Mouse (Mus musculus): Measurements from ENCODE around the gene Usp7. TPM values are rescaled to one million over a fixed set of nuclear protein-coding genes. Genes with fewer than 3 reads are reported as not detected.
"Not testable (repeated sequence)": the region's sequence is repeated elsewhere in the genome, so short reads cannot be mapped to it uniquely, and the experiment has no call there.

The Usp7 gene
- polyA plus RNA-seq, 1 experiment: 94.8 TPM

DNA sequence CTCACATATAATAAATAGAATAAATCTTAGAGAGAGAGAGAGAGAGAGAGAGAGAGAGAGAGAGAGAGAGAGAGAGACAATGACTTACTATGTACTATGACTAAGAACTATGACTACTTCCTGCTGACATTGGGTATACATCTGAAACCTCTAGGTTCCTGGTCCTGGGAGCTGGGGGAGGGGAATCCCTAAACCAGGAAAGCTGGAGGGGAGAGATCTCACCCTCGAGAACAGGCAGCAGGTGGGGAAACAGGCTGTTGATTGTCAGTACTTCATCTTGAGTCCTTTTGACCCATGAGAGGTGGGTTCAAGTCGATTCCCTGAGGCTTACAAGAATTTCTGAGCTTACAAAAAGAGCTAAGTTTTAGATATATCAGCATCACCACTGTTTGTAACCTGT lies 14.9 kb downstream of the Usp7 start:
- WGBS: 85% methylated on average over 2 of the region's 2 CpGs
- TF ChIP-seq POLR2A (IDR thresholded peaks at IDR 0.05; ENCODE audit: control insufficient read depth, extremely low read depth, insufficient read depth, low read length, poor library complexity) (no peak), CTCF (IDR thresholded peaks at IDR 0.05; ENCODE audit: borderline replicate concordance, control insufficient read depth, extremely low read depth, insufficient read depth, low read length, poor library complexity) (no peak)
- Histone ChIP-seq H3K4me3 (ENCODE audit: control insufficient read depth, insufficient read depth, low read length) (no peak overlapping the region), H3K36me3 (ENCODE audit: control insufficient read depth, insufficient read depth, low read length) (no peaks in the 10 kb centered on the region), H3K4me1 (replicated peaks; ENCODE audit: control insufficient read depth, insufficient read depth, low read length) (no peaks in the 10 kb centered on the region), H3K27ac (ENCODE audit: control insufficient read depth, insufficient read depth, low read length) (no peak overlapping the region), H3K27me3 (ENCODE audit: control insufficient read depth, insufficient read depth, low read length) (no peaks in the 10 kb centered on the region)
- no peak for DNase-seq

GRCm38 (mm10) chr16:8776634-8777033 lies 15.5 kb downstream of the Usp7 start:
- TF ChIP-seq CTCF (IDR thresholded peaks at IDR 0.05; ENCODE audit: borderline replicate concordance, control insufficient read depth, extremely low read depth, insufficient read depth, low read length, poor library complexity) (no peak), POLR2A (IDR thresholded peaks at IDR 0.05; ENCODE audit: control insufficient read depth, extremely low read depth, insufficient read depth, low read length, poor library complexity) (no peak)

GRCm38 (mm10) chr16:8771086-8771485 lies 21.0 kb downstream of the Usp7 start:
- Histone ChIP-seq H3K27ac (ENCODE audit: control insufficient read depth, insufficient read depth, low read length) (no peak overlapping the region), H3K36me3 (ENCODE audit: control insufficient read depth, insufficient read depth, low read length) (no peaks in the 10 kb centered on the region), H3K4me3 (ENCODE audit: control insufficient read depth, insufficient read depth, low read length) (no peak overlapping the region), H3K27me3 (ENCODE audit: control insufficient read depth, insufficient read depth, low read length) (no peaks in the 10 kb centered on the region), H3K4me1 (replicated peaks; ENCODE audit: control insufficient read depth, insufficient read depth, low read length) (peaks cover 3% of the 10 kb centered on the region)
- TF ChIP-seq CTCF (IDR thresholded peaks at IDR 0.05; ENCODE audit: borderline replicate concordance, control insufficient read depth, extremely low read depth, insufficient read depth, low read length, poor library complexity): no peak
- no peak for TF ChIP-seq POLR2A (IDR thresholded peaks at IDR 0.05; ENCODE audit: control insufficient read depth, extremely low read depth, insufficient read depth, low read length, poor library complexity)
- no peak for DNase-seq
- WGBS: 82% methylated on average over 4 of the region's 4 CpGs

More at GRCm38 (mm10) chr16:8776634-8777033, 15.5 kb downstream of the Usp7 start:
- Histone ChIP-seq H3K36me3 (ENCODE audit: control insufficient read depth, insufficient read depth, low read length) (no peaks in the 10 kb centered on the region), H3K4me1 (replicated peaks; ENCODE audit: control insufficient read depth, insufficient read depth, low read length) (no peaks in the 10 kb centered on the region), H3K27ac (ENCODE audit: control insufficient read depth, insufficient read depth, low read length) (no peak overlapping the region), H3K4me3 (ENCODE audit: control insufficient read depth, insufficient read depth, low read length) (no peak overlapping the region), H3K27me3 (ENCODE audit: control insufficient read depth, insufficient read depth, low read length) (no peaks in the 10 kb centered on the region)
- DNase-seq: no peak
- 94% methylated on average over 11 of the region's 11 CpGs for WGBS

DNA sequence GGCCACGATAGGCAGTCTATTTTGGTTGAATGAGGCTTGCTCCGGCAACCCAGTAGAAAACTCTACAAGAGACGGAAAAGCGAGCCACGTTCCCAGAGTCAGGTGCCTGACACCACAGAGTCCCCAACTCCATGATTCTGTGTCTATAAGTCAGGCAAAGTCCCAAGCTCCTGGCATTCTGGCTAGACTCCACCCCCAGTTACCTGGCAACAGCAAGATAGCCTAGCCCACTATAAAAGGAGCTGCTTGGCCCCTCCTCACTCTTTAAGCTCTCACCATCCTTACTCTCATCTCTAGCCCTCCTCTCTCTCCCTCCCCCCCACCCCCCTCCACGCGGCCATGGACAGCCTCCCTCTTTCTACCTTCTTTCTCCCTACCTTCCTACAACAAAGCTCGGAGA lies 21.8 kb downstream of the Usp7 start:
- not testable (repeated sequence) for H3K4me1 ChIP-seq (replicated peaks; ENCODE audit: control insufficient read depth, insufficient read depth, low read length); H3K27me3 ChIP-seq (ENCODE audit: control insufficient read depth, insufficient read depth, low read length); H3K4me3 ChIP-seq (ENCODE audit: control insufficient read depth, insufficient read depth, low read length); DNase-seq; H3K27ac ChIP-seq (ENCODE audit: control insufficient read depth, insufficient read depth, low read length); H3K36me3 ChIP-seq (ENCODE audit: control insufficient read depth, insufficient read depth, low read length)
- 89% methylated on average over 8 of the region's 8 CpGs for WGBS

- Histone ChIP-seq H3K4me1 (replicated peaks; ENCODE audit: control insufficient read depth, insufficient read depth, low read length) (peaks cover 3% of the 10 kb centered on the region), H3K27ac (ENCODE audit: control insufficient read depth, insufficient read depth, low read length) (no peak overlapping the region), H3K36me3 (ENCODE audit: control insufficient read depth, insufficient read depth, low read length) (no peaks in the 10 kb centered on the region), H3K27me3 (ENCODE audit: control insufficient read depth, insufficient read depth, low read length) (no peaks in the 10 kb centered on the region), H3K4me3 (ENCODE audit: control insufficient read depth, insufficient read depth, low read length) (no peak overlapping the region)
- TF ChIP-seq CTCF (IDR thresholded peaks at IDR 0.05; ENCODE audit: borderline replicate concordance, control insufficient read depth, extremely low read depth, insufficient read depth, low read length, poor library complexity) (no peak), POLR2A (IDR thresholded peaks at IDR 0.05; ENCODE audit: control insufficient read depth, extremely low read depth, insufficient read depth, low read length, poor library complexity) (no peak)
- no peak for DNase-seq
- 73% methylated on average over 4 of the region's 4 CpGs for WGBS
Measured at GRCm38 (mm10) chr16:8769466-8769865, 22.6 kb downstream of the Usp7 start.

DNA sequence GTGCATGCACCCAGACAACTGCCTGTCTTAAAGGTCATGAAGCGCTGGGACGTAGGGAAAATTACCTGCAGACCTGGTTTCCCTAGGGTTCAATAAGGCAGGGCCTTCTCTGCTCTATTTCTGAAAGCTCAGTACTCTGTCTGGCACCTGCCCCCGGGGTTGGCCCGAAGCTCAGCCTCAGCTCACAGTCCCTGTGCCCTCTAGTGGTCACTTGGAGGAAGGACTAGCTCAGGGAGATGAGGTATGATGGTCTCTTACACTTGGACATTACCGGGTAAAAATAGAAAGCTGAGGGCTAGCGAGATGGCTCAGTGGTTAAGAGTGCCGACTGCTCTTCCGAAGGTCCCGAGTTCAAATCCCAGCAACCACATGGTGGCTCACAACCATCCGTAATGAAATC lies 23.0 kb downstream of the Usp7 start:
- peak; percentile 74 for DNase-seq

DNA sequence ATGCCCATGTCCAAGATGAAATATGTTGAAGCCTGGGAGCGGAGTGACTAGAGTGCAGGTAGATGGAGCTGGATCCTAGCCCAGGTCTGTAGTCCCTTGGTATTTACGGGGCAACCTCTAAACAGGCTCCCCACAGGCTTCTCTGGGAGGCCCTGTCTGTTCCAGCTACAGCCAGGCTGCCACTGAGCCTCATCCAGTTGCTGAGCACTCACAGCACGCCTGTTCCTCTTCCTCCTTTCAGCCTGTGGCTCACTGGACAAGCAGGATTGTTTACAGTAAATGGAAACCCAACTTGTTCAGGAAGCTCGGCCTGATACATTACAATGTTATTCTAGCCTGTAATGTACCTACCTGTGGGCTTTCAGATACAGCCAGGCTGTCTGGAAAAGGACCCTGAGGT lies 23.5 kb downstream of the Usp7 start:
- Histone ChIP-seq H3K27me3 (ENCODE audit: control insufficient read depth, insufficient read depth, low read length) (no peaks in the 10 kb centered on the region), H3K4me1 (replicated peaks; ENCODE audit: control insufficient read depth, insufficient read depth, low read length) (peaks cover 3% of the 10 kb centered on the region), H3K4me3 (ENCODE audit: control insufficient read depth, insufficient read depth, low read length) (no peak overlapping the region), H3K27ac (ENCODE audit: control insufficient read depth, insufficient read depth, low read length) (no peak overlapping the region), H3K36me3 (ENCODE audit: control insufficient read depth, insufficient read depth, low read length) (no peaks in the 10 kb centered on the region)
- 73% methylated on average over 4 of the region's 4 CpGs for WGBS
- TF ChIP-seq CTCF (IDR thresholded peaks at IDR 0.05; ENCODE audit: borderline replicate concordance, control insufficient read depth, extremely low read depth, insufficient read depth, low read length, poor library complexity) (no peak), POLR2A (IDR thresholded peaks at IDR 0.05; ENCODE audit: control insufficient read depth, extremely low read depth, insufficient read depth, low read length, poor library complexity) (no peak)
- no peak for DNase-seq

More for the DNA sequence above, 23.0 kb downstream of the Usp7 start:
- Histone ChIP-seq H3K36me3 (ENCODE audit: control insufficient read depth, insufficient read depth, low read length) (no peaks in the 10 kb centered on the region), H3K4me3 (ENCODE audit: control insufficient read depth, insufficient read depth, low read length) (no peak overlapping the region), H3K27me3 (ENCODE audit: control insufficient read depth, insufficient read depth, low read length) (no peaks in the 10 kb centered on the region), H3K27ac (ENCODE audit: control insufficient read depth, insufficient read depth, low read length) (no peak overlapping the region; the same call in 1 of the 2 replicates), H3K4me1 (replicated peaks; ENCODE audit: control insufficient read depth, insufficient read depth, low read length) (peaks cover 3% of the 10 kb centered on the region)
- TF ChIP-seq POLR2A (IDR thresholded peaks at IDR 0.05; ENCODE audit: control insufficient read depth, extremely low read depth, insufficient read depth, low read length, poor library complexity) (no peak), CTCF (IDR thresholded peaks at IDR 0.05; ENCODE audit: borderline replicate concordance, control insufficient read depth, extremely low read depth, insufficient read depth, low read length, poor library complexity) (peak; percentile 85)
- 13% methylated on average over 10 of the region's 10 CpGs for WGBS
